Mouse (Mus musculus) neural tube, embryonic 11.5 days (tissue): ENCODE data around the gene Lpar1. TPM values are rescaled to one million over a fixed set of nuclear protein-coding genes. Genes with fewer than 3 reads are reported as not detected.

Source experiments
- ATAC-seq: fragments of 200-750 bp; cut with Nextera tagmentation; 2 replicates; pipeline ENCODE4 v1.8.0; 2017; ENCODE audit warnings: moderate number of reproducible peaks, mild to moderate bottlenecking, moderate TSS enrichment, moderate library complexity; ENCODE audit not compliant: insufficient read depth, low FRiP score, low TSS enrichment
- DNase-seq: peaks from one replicate; pipeline ENCODE4 v3.0.0-alpha.2; 2015; ENCODE audit warnings: low spot score
- H3K27ac ChIP-seq: fragments of 300-500 bp; sonication (generic); 2 replicates; pipeline ENCODE4 v1.5.1; 2014; ENCODE audit warnings: low read depth, mild to moderate bottlenecking, low read length
- H3K27me3 ChIP-seq: fragments of 300-500 bp; sonication (generic); 2 replicates; pipeline ENCODE4 v1.6.1; 2014; ENCODE audit warnings: mild to moderate bottlenecking, low read length, mixed read lengths; ENCODE audit not compliant: control insufficient read depth, insufficient read depth
- H3K36me3 ChIP-seq: fragments of 300-500 bp; sonication (generic); 2 replicates; pipeline ENCODE4 v1.6.1; 2014; ENCODE audit warnings: mild to moderate bottlenecking, low read length, moderate library complexity, mixed read lengths; ENCODE audit not compliant: control insufficient read depth, insufficient read depth
- H3K4me1 ChIP-seq: fragments of 300-500 bp; sonication (generic); 2 replicates; pipeline ENCODE4 v1.6.1; 2014; ENCODE audit warnings: low read length, mixed read lengths; ENCODE audit not compliant: control insufficient read depth, insufficient read depth
- H3K4me2 ChIP-seq: fragments of 300-500 bp; sonication (generic); 2 replicates; pipeline ENCODE4 v1.6.1; 2014; ENCODE audit warnings: low read depth, mild to moderate bottlenecking, moderate library complexity
- H3K4me3 ChIP-seq: fragments of 300-500 bp; sonication (generic); 2 replicates; pipeline ENCODE4 v1.5.1; 2014; ENCODE audit warnings: low read depth, low read length
- H3K9ac ChIP-seq: fragments of 300-500 bp; sonication (generic); 2 replicates; pipeline ENCODE4 v1.6.1; 2014; ENCODE audit warnings: mild to moderate bottlenecking, low read length
- H3K9me3 ChIP-seq: fragments of 300-500 bp; sonication (generic); 2 replicates; pipeline ENCODE4 v1.6.1; 2016; ENCODE audit warnings: low read length; ENCODE audit not compliant: control insufficient read depth
- WGBS: fragments of 180-500 bp; shearing (Covaris S2); extraction: QIAGEN DNeasy Blood & Tissue Kit; methylation state at CpG from one replicate; pipeline ENCODE4 v1.1.7; 2014; 5-methylcytosine and 5-hydroxymethylcytosine counted together
- polyA plus RNA-seq: library from polyadenylated mRNA; unstranded; fragments of >200 nt; fragmentation: Nextera tagmentation; extraction: Ambion mirVana; gene quantifications from 2 replicates; pipeline ENCODE4 v1.2.1, GENCODE M21; 2014

Lpar1 gene
- polyA plus RNA-seq, 1 experiment from 2014 or later = 60.3 TPM

GRCm38 (mm10) chr4:58506539-58507527 is 46.9 kb downstream of the Lpar1 start:
- 93% methylated on average over 4 of the region's 4 CpGs for WGBS
- no peaks in the 10 kb centered on the region for H3K9me3 ChIP-seq

GRCm38 (mm10) chr4:58504250-58504649 is 49.4 kb downstream of the Lpar1 start:
- Histone ChIP-seq H3K36me3 (no peaks in the 10 kb centered on the region), H3K4me1 (no peaks in the 10 kb centered on the region), H3K9ac (no peak overlapping the region), H3K27ac (no peak overlapping the region), H3K4me2 (no peak overlapping the region), H3K27me3 (no peaks in the 10 kb centered on the region), H3K4me3 (no peak overlapping the region), H3K9me3 (no peaks in the 10 kb centered on the region)
- DNase-seq (no peak), ATAC-seq (no peak)
- WGBS = 70% methylated on average over 2 of the region's 2 CpGs

More at GRCm38 (mm10) chr4:58506539-58507527, 46.9 kb downstream of the Lpar1 start:
- no peak for ATAC-seq
- Histone ChIP-seq H3K36me3 (no peaks in the 10 kb centered on the region), H3K4me1 (no peaks in the 10 kb centered on the region), H3K9ac (no peak overlapping the region), H3K4me2 (no peak overlapping the region), H3K27ac (no peak overlapping the region), H3K27me3 (no peaks in the 10 kb centered on the region), H3K4me3 (no peak overlapping the region)
- no peak for DNase-seq

DNA sequence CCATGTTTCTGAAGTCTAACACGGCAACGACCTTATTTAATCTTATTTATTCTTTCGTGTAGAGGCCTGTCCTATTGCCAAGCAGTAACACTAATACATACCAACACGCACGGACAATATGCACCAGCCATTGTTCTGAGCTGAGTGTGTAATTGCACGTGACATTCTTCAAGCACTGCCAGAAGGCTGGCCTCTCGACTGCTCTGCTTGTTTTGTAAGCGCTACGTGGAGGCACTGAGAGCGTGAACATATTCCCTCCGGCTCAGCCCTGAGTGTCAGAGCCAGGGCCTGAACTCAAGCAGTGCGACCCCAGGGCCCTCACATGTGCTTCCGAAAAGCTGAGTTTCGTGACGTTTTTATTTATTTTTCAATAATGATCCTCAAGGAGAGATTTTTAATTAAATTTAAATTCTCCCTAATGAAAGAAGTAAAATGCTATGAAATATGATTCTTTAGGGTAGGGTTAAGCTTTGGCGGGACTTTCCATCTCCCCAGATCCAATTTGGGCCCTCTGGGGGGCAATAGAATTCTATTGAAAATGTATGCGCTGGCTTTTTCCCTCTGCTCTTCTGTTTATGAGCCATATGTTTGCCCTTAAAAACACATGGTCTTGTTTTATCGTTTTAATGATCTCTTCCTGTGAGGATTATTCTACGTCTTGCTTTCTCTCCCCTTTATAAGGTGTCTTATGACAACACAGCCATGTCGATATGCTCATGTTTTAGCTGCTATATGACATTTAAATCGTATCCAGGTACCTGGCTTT is 52.5 kb downstream of the Lpar1 start:
- DNase-seq = peak; percentile 24
- H3K4me2 ChIP-seq = no peak overlapping the region

DNA sequence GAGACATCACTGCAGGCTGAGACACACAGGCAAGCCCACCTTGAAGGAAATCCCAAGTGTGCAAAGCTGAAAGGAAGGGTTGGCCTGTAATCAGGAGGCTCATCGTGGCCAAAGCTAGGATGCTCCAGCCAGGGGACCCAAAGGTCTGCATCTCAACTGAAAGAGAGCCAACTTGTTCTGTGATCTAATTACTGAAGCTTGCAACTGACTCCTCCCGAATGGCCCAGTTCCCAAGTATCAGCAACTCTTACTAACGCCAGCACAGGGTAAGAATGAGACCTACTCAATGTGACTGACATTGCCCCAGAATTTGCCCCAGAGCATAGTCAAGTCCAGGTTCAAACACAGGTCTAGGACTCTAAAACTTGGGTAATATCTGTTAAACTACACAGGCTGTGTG is 53.9 kb downstream of the Lpar1 start:
- no peak for DNase-seq
- WGBS = 54% methylated on average over 3 of the region's 3 CpGs
- ATAC-seq = no peak
- Histone ChIP-seq H3K27ac (no peak overlapping the region), H3K4me3 (no peak overlapping the region), H3K4me2 (no peak overlapping the region), H3K9ac (no peak overlapping the region), H3K9me3 (no peaks in the 10 kb centered on the region), H3K36me3 (no peaks in the 10 kb centered on the region), H3K4me1 (no peaks in the 10 kb centered on the region), H3K27me3 (no peaks in the 10 kb centered on the region)

More for the DNA sequence above, 52.5 kb downstream of the Lpar1 start:
- Histone ChIP-seq H3K9me3 (no peaks in the 10 kb centered on the region), H3K36me3 (no peaks in the 10 kb centered on the region), H3K4me1 (no peaks in the 10 kb centered on the region), H3K9ac (no peak overlapping the region), H3K4me3 (no peak overlapping the region), H3K27me3 (no peaks in the 10 kb centered on the region), H3K27ac (no peak overlapping the region)
- WGBS = 66% methylated on average over 21 of the region's 21 CpGs
- ATAC-seq = peak; percentile 75; the same call in 1 of the 2 replicates

- H3K4me3 ChIP-seq = no peak overlapping the region
- no peak overlapping the region for H3K27ac ChIP-seq
- H3K9me3 ChIP-seq = no peaks in the 10 kb centered on the region
- DNase-seq (no peak), ATAC-seq (no peak)
- 26% methylated on average over 3 of the region's 3 CpGs for WGBS
- H3K27me3 ChIP-seq = no peaks in the 10 kb centered on the region
- no peaks in the 10 kb centered on the region for H3K4me1 ChIP-seq
- H3K9ac ChIP-seq = no peak overlapping the region
- H3K4me2 ChIP-seq = no peak overlapping the region
- H3K36me3 ChIP-seq = no peaks in the 10 kb centered on the region
These were observed 54.5 kb downstream of the Lpar1 start for GRCm38 (mm10) chr4:58499241-58499640.

DNA sequence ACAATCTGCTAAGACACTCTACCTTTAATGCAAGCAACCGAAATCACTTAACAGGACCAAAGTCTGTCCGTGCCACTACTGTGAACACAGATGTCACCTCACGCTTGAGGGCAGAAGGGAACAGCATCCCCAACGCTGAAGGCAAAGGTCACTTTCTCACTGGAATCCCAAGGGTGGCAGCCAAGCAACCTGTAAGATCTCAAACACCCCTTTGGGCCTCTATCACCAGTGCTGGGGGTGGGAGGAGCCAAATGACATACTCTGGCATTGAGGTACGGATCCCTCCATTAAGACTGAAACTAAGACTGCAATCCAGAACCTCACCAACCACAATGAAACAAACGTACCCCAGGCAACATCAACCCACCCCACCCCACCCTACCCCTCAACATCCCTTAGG is 55.0 kb downstream of the Lpar1 start:
- no peaks in the 10 kb centered on the region for H3K4me1 ChIP-seq
- H3K4me2 ChIP-seq = no peak overlapping the region
- ATAC-seq (no peak), DNase-seq (no peak)
- no peaks in the 10 kb centered on the region for H3K9me3 ChIP-seq
- no peaks in the 10 kb centered on the region for H3K36me3 ChIP-seq
- no peak overlapping the region for H3K9ac ChIP-seq
- no peaks in the 10 kb centered on the region for H3K27me3 ChIP-seq
- 52% methylated on average over 6 of the region's 6 CpGs for WGBS
- no peak overlapping the region for H3K27ac ChIP-seq
- no peak overlapping the region for H3K4me3 ChIP-seq

DNA sequence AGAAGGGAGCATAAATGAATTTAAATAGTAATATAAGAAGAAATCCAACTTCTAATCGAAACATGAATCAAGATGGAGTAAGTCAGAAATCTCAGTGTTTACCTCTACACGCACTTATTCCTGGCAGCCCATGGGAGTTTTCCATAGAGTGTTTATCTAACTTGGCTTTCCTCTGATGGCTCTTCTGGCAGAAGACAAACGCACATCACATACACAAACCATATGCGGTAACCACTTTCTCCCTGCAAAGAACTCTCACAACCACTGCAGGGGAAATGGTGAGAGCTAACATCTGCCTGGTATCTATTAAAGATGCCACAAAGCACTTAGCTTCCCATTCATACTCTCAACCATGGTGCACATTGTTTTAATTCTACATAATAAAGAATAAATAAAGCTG is 56.4 kb downstream of the Lpar1 start:
- Histone ChIP-seq H3K9me3 (no peaks in the 10 kb centered on the region), H3K9ac (no peak overlapping the region), H3K27ac (no peak overlapping the region), H3K27me3 (no peaks in the 10 kb centered on the region), H3K4me1 (no peaks in the 10 kb centered on the region), H3K4me2 (no peak overlapping the region), H3K4me3 (no peak overlapping the region), H3K36me3 (no peaks in the 10 kb centered on the region)
- WGBS = 71% methylated on average over 4 of the region's 4 CpGs
- DNase-seq (no peak), ATAC-seq (no peak)

DNA sequence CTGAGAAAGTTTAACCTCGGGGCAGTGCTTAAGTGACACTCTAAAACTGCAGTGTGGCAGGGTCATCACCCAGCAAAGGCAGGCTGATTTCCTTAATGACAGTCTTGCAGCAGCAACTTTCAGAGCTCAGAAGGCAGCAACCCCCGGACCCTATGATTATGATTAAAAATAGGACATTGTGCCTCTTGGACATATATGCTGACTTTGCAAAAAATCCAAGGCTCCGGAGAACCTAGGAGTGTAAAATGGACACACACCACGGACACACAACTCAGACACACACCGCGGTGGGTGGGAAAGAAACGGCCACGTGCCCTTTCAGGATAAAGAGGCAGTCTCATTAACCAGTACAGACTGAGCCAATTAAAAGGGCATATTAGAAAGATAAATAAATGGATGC is 57.0 kb downstream of the Lpar1 start:
- DNase-seq (no peak), ATAC-seq (no peak)
- Histone ChIP-seq H3K27me3 (no peaks in the 10 kb centered on the region), H3K4me2 (no peak overlapping the region), H3K9me3 (no peaks in the 10 kb centered on the region), H3K9ac (no peak overlapping the region), H3K36me3 (no peaks in the 10 kb centered on the region), H3K4me1 (no peaks in the 10 kb centered on the region), H3K27ac (no peak overlapping the region), H3K4me3 (no peak overlapping the region)
- WGBS = 69% methylated on average over 8 of the region's 8 CpGs
